Comparison of ENCODE assay signal across 11 mouse cellular contexts in genomic region chr8:70317872-70318271, GRCm38 (mm10). TPM values are rescaled to one million over a fixed set of nuclear protein-coding genes. Genes with fewer than 3 reads are reported as not detected.
A peak's percentile ranks its signal among the peaks of the same experiment; 100 is the strongest.
DNase-seq lines count a peak whose midpoint lies in the region; ATAC-seq and TF ChIP-seq lines count a peak whose summit lies in the region.
"Had no signal": no experiment of that assay in that cellular context is flagged by ENCODE, and none has a peak within 500 bp of the region (broad histone marks: within the 10 kb centered on the region; RNA-seq: fewer than 3 reads in every experiment).

No protein-coding gene starts in this region.

- H3K9ac ChIP-seq in forebrain, embryonic 11.5 days (ENCODE audit: low read length) = peak overlapping the region; percentile 35; the same call in 1 of the 2 replicates
- H3K9ac ChIP-seq in forebrain, embryonic 16.5 days (replicated peaks; ENCODE audit: low read depth, low read length) = 0 out of 2 replicates have a peak overlapping the region, but pooled peaks have one; percentile 1
- H3K9ac ChIP-seq in midbrain, postnatal 0 days (replicated peaks; ENCODE audit: low read length, poor library complexity, severe bottlenecking) = no peak overlapping the region
- H3K9ac ChIP-seq: kidney, embryonic 15.5 days had no signal

- no peak for DNase-seq in forebrain, embryonic 11.5 days (ENCODE audit: low spot score)
- DNase-seq in limb, embryonic 10.5 days (ENCODE audit: low spot score) = no peak
- no peak for DNase-seq in midbrain, postnatal 0 days (ENCODE audit: low spot score)
- DNase-seq in thymus, postnatal 0 days (ENCODE audit: low spot score) = no peak
- no peak for DNase-seq in layer of hippocampus, adult 18-20 months (ENCODE audit: low spot score in 2 of 2)
- no peak for DNase-seq in spleen, postnatal 4 days (ENCODE audit: low spot score in 2 of 2)
- DNase-seq: lung, adult 2 months had no signal

- ATAC-seq in forebrain, embryonic 11.5 days (replicated peaks; ENCODE audit: low FRiP score) = no peak
- no peak for ATAC-seq in forebrain, embryonic 16.5 days
- ATAC-seq in midbrain, postnatal 0 days (ENCODE audit: low FRiP score) = no peak

- H3K27me3 ChIP-seq in forebrain, embryonic 11.5 days (ENCODE audit: control insufficient read depth, insufficient read depth, low read length) = no peaks in the 10 kb centered on the region
- H3K27me3 ChIP-seq in forebrain, embryonic 16.5 days (replicated peaks; ENCODE audit: control insufficient read depth, insufficient read depth, low read length) = no peaks in the 10 kb centered on the region
- peaks cover 4% of the 10 kb centered on the region; the same call in 1 of the 2 replicates for H3K27me3 ChIP-seq in limb, embryonic 10.5 days (ENCODE audit: low read depth, poor library complexity, severe bottlenecking)
- no peaks in the 10 kb centered on the region for H3K27me3 ChIP-seq in midbrain, postnatal 0 days (ENCODE audit: insufficient read depth, low read length)
- H3K27me3 ChIP-seq: kidney, embryonic 15.5 days had no signal

- H3K4me2 ChIP-seq in forebrain, embryonic 11.5 days (ENCODE audit: low read depth, low read length, severe bottlenecking) = peak overlapping the region; percentile 62
- peak overlapping the region; percentile 88 for H3K4me2 ChIP-seq in forebrain, embryonic 16.5 days (ENCODE audit: low read length)
- H3K4me2 ChIP-seq in midbrain, postnatal 0 days (ENCODE audit: low read depth, low read length, poor library complexity, severe bottlenecking) = peak overlapping the region; percentile 91

- H3K27ac ChIP-seq in forebrain, embryonic 11.5 days (ENCODE audit: low read depth, low read length) = peak overlapping the region; percentile 41
- peak overlapping the region; percentile 95 for H3K27ac ChIP-seq in forebrain, embryonic 16.5 days (ENCODE audit: low read length)
- peak overlapping the region; percentile 59 for H3K27ac ChIP-seq in limb, embryonic 10.5 days
- peak overlapping the region; percentile 92 for H3K27ac ChIP-seq in midbrain, postnatal 0 days (ENCODE audit: low read depth, low read length)
- H3K27ac ChIP-seq: kidney, embryonic 15.5 days had no signal

- H3K4me1 ChIP-seq in forebrain, embryonic 11.5 days (replicated peaks; ENCODE audit: control insufficient read depth, insufficient read depth, low read length) = peaks cover 22% of the 10 kb centered on the region
- H3K4me1 ChIP-seq in forebrain, embryonic 16.5 days (replicated peaks; ENCODE audit: control insufficient read depth, insufficient read depth, low read length) = peaks cover 30% of the 10 kb centered on the region
- peaks cover 33% of the 10 kb centered on the region for H3K4me1 ChIP-seq in limb, embryonic 10.5 days
- 0 out of 2 replicates have a peak, but pooled peaks cover 5% of the 10 kb centered on the region for H3K4me1 ChIP-seq in midbrain, postnatal 0 days (ENCODE audit: insufficient read depth, low read length)

- H3K4me3 ChIP-seq in forebrain, embryonic 11.5 days (ENCODE audit: low read depth, low read length) = no peak overlapping the region
- H3K4me3 ChIP-seq in forebrain, embryonic 16.5 days (replicated peaks; ENCODE audit: low read length) = no peak overlapping the region
- H3K4me3 ChIP-seq in limb, embryonic 10.5 days = peak overlapping the region; percentile 66; the same call in 1 of the 2 replicates
- peak overlapping the region; percentile 62; the same call in 1 of the 2 replicates for H3K4me3 ChIP-seq in midbrain, postnatal 0 days (ENCODE audit: low read depth, low read length)

- TF ChIP-seq CTCF in midbrain, postnatal 0 days (IDR thresholded peaks at IDR 0.05) = no peak

- WGBS in forebrain, embryonic 11.5 days = 88% methylated on average over 5 of the region's 5 CpGs
- WGBS in forebrain, embryonic 16.5 days = 80% methylated on average over 5 of the region's 5 CpGs
- WGBS in limb, embryonic 10.5 days = 87% methylated on average over 5 of the region's 5 CpGs
- WGBS in midbrain, postnatal 0 days = 82% methylated on average over 5 of the region's 5 CpGs

- 0 out of 2 replicates have a peak, but pooled peaks cover 5% of the 10 kb centered on the region for H3K36me3 ChIP-seq in forebrain, embryonic 11.5 days (ENCODE audit: control insufficient read depth, insufficient read depth, low read length)
- peaks cover 9% of the 10 kb centered on the region for H3K36me3 ChIP-seq in forebrain, embryonic 16.5 days (ENCODE audit: control insufficient read depth, insufficient read depth)
- H3K36me3 ChIP-seq in limb, embryonic 10.5 days = peaks cover 16% of the 10 kb centered on the region
- H3K36me3 ChIP-seq in midbrain, postnatal 0 days (ENCODE audit: insufficient read depth, low read length) = peaks cover 34% of the 10 kb centered on the region

- no peaks in the 10 kb centered on the region for H3K9me3 ChIP-seq in forebrain, embryonic 11.5 days (ENCODE audit: control insufficient read depth, low read length)
- no peaks in the 10 kb centered on the region for H3K9me3 ChIP-seq in forebrain, embryonic 16.5 days (ENCODE audit: control insufficient read depth, low read length)
- no peaks in the 10 kb centered on the region for H3K9me3 ChIP-seq in limb, embryonic 10.5 days (replicated peaks)
- H3K9me3 ChIP-seq in midbrain, postnatal 0 days (ENCODE audit: low read length) = no peaks in the 10 kb centered on the region
- H3K9me3 ChIP-seq: kidney, embryonic 15.5 days had no signal

RNA-seq across cellular contexts. Expression of gene Cers1, which starts 2.3 kb away (rescaled TPM):
- polyA plus RNA-seq in forebrain, embryonic 11.5 days (2014; fragmentation: Nextera tagmentation; extraction: Ambion mirVana) = 10.6 and 11.0 TPM in 2 replicates
- polyA plus RNA-seq in forebrain, embryonic 16.5 days (2015; fragmentation: Nextera tagmentation; extraction: Ambion mirVana) = 32.7 and 35.8 TPM in 2 replicates
- 3.2 and 4.6 TPM in 2 replicates for polyA plus RNA-seq in limb, embryonic 10.5 days (2016; fragmentation: Nextera tagmentation; extraction: Ambion mirVana)
- total RNA-seq in midbrain, postnatal 0 days (2014; rRNA removed) = 65.1 and 86.5 TPM in 2 replicates
- polyA plus RNA-seq in midbrain, postnatal 0 days (2015; fragmentation: Nextera tagmentation; extraction: Ambion mirVana) = 47.9 and 51.3 TPM in 2 replicates
- 0.19 and 0.40 TPM in 2 replicates for polyA plus RNA-seq in thymus, postnatal 0 days (2015; fragmentation: Nextera tagmentation; extraction: Ambion mirVana)
- 100 to 1,000 TPM; 112 to 116 TPM for total RNA-seq in layer of hippocampus, adult 18-20 months (2021)
- total RNA-seq: granulocyte monocyte progenitor cell, adult 5-6 weeks; megakaryocyte, adult 5-6 weeks had no signal

RNA-seq across cellular contexts. Expression of gene Gdf1, which starts 11.7 kb away (rescaled TPM):
- 1.8 and 2.6 TPM in 2 replicates for polyA plus RNA-seq in forebrain, embryonic 11.5 days (2014; fragmentation: Nextera tagmentation; extraction: Ambion mirVana)
- polyA plus RNA-seq in forebrain, embryonic 16.5 days (2015; fragmentation: Nextera tagmentation; extraction: Ambion mirVana) = 3.9 and 5.8 TPM in 2 replicates
- polyA plus RNA-seq in limb, embryonic 10.5 days (2016; fragmentation: Nextera tagmentation; extraction: Ambion mirVana) = 7.9 and 13.8 TPM in 2 replicates
- total RNA-seq in midbrain, postnatal 0 days (2014; rRNA removed) = not detected in 2 replicates
- polyA plus RNA-seq in midbrain, postnatal 0 days (2015; fragmentation: Nextera tagmentation; extraction: Ambion mirVana) = 4.8 and 5.3 TPM in 2 replicates
- 0.13 TPM in 1 of 2 replicates, not detected in the other for polyA plus RNA-seq in thymus, postnatal 0 days (2015; fragmentation: Nextera tagmentation; extraction: Ambion mirVana)
- total RNA-seq in layer of hippocampus, adult 18-20 months (2021) = 10 to 100 TPM; 15.1 to 18.2 TPM
- total RNA-seq: granulocyte monocyte progenitor cell, adult 5-6 weeks; megakaryocyte, adult 5-6 weeks had no signal

RNA-seq across cellular contexts. Expression of gene Cope, which starts 15.6 kb away (rescaled TPM):
- polyA plus RNA-seq in forebrain, embryonic 11.5 days (2014; fragmentation: Nextera tagmentation; extraction: Ambion mirVana) = 220 and 268 TPM in 2 replicates
- 270 and 273 TPM in 2 replicates for polyA plus RNA-seq in forebrain, embryonic 16.5 days (2015; fragmentation: Nextera tagmentation; extraction: Ambion mirVana)
- polyA plus RNA-seq in limb, embryonic 10.5 days (2016; fragmentation: Nextera tagmentation; extraction: Ambion mirVana) = 293 and 321 TPM in 2 replicates
- total RNA-seq in midbrain, postnatal 0 days (2014; rRNA removed) = 97.1 and 106 TPM in 2 replicates
- 264 and 291 TPM in 2 replicates for polyA plus RNA-seq in midbrain, postnatal 0 days (2015; fragmentation: Nextera tagmentation; extraction: Ambion mirVana)
- 314 and 316 TPM in 2 replicates for polyA plus RNA-seq in thymus, postnatal 0 days (2015; fragmentation: Nextera tagmentation; extraction: Ambion mirVana)
- total RNA-seq in layer of hippocampus, adult 18-20 months (2021) = 100 to 1,000 TPM; 125 to 149 TPM

RNA-seq across cellular contexts. Expression of gene Ddx49, which starts 15.6 kb away (rescaled TPM):
- polyA plus RNA-seq in forebrain, embryonic 11.5 days (2014; fragmentation: Nextera tagmentation; extraction: Ambion mirVana) = 54.4 and 61.5 TPM in 2 replicates
- 53.7 and 57.5 TPM in 2 replicates for polyA plus RNA-seq in forebrain, embryonic 16.5 days (2015; fragmentation: Nextera tagmentation; extraction: Ambion mirVana)
- polyA plus RNA-seq in limb, embryonic 10.5 days (2016; fragmentation: Nextera tagmentation; extraction: Ambion mirVana) = 58.9 and 59.4 TPM in 2 replicates
- 43.6 and 46.3 TPM in 2 replicates for total RNA-seq in midbrain, postnatal 0 days (2014; rRNA removed)
- polyA plus RNA-seq in midbrain, postnatal 0 days (2015; fragmentation: Nextera tagmentation; extraction: Ambion mirVana) = 41.2 and 47.0 TPM in 2 replicates
- 53.6 and 58.1 TPM in 2 replicates for polyA plus RNA-seq in thymus, postnatal 0 days (2015; fragmentation: Nextera tagmentation; extraction: Ambion mirVana)
- 10 to 100 TPM; 36.3 to 49.0 TPM for total RNA-seq in layer of hippocampus, adult 18-20 months (2021)

RNA-seq across cellular contexts. Expression of gene Upf1, which starts 35.2 kb away (rescaled TPM):
- polyA plus RNA-seq in forebrain, embryonic 11.5 days (2014; fragmentation: Nextera tagmentation; extraction: Ambion mirVana) = 25.6 and 25.8 TPM in 2 replicates
- polyA plus RNA-seq in forebrain, embryonic 16.5 days (2015; fragmentation: Nextera tagmentation; extraction: Ambion mirVana) = 11.8 and 13.6 TPM in 2 replicates
- polyA plus RNA-seq in limb, embryonic 10.5 days (2016; fragmentation: Nextera tagmentation; extraction: Ambion mirVana) = 25.6 and 26.7 TPM in 2 replicates
- total RNA-seq in midbrain, postnatal 0 days (2014; rRNA removed) = 39.6 and 45.4 TPM in 2 replicates
- polyA plus RNA-seq in midbrain, postnatal 0 days (2015; fragmentation: Nextera tagmentation; extraction: Ambion mirVana) = 9.1 and 9.7 TPM in 2 replicates
- polyA plus RNA-seq in thymus, postnatal 0 days (2015; fragmentation: Nextera tagmentation; extraction: Ambion mirVana) = 16.4 and 22.6 TPM in 2 replicates
- 10 to 100 TPM; 74.5 to 75.6 TPM for total RNA-seq in layer of hippocampus, adult 18-20 months (2021)

Comparison
In these comparisons a context has a peak if more than half of its experiments do, and no peak if none do; other contexts are left out.
1. H3K27ac ChIP-seq: peak in every context shown above with its lines; median percentile 95 in forebrain, embryonic 16.5 days; 92 in midbrain, postnatal 0 days; 59 in limb, embryonic 10.5 days; 41 in forebrain, embryonic 11.5 days.
2. H3K4me3 ChIP-seq: peak in limb, embryonic 10.5 days (single experiment) and midbrain, postnatal 0 days (single experiment); none in forebrain, embryonic 11.5 days (single experiment) and forebrain, embryonic 16.5 days (single experiment).
3. Peak in every context shown above with its lines, with median percentiles within 50 percentile points of each other: H3K4me2 ChIP-seq.